ENCODE assay signal across 8 mouse cellular contexts in the genomic region with DNA sequence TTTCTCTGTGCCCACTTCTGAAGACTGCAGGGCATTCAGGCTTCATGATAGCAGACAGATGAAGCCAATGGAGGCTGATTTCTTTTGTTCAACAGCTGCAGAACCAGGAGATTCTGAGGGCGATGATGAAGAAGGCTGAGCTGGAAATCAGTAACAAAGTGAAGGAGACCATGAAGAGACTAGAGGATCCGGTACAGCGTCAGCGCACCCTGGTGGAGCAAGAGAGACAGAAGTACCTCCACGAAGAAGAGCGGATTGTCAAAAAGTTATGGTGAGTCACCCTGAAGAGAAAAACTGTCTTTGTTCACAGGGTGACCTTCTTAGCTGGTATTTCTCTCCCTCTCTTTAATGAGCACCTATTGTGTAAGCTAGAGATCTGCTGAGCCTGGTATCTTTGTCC.
DNase-seq lines count a peak whose midpoint lies in the region; TF ChIP-seq lines count a peak whose summit lies in the region.

No protein-coding gene starts in this region.

- H3K27me3 ChIP-seq in cerebellum, adult 2 months (ENCODE audit: control insufficient read depth, insufficient read depth, low read length), result no peaks in the 10 kb centered on the region

- no peaks in the 10 kb centered on the region for H3K4me1 ChIP-seq in cerebellum, adult 2 months (ENCODE audit: control insufficient read depth, insufficient read depth, low read length)

- 78% methylated on average over 6 of the region's 6 CpGs for WGBS in cerebellum, adult 2 months

- TF ChIP-seq POLR2A in cerebellum, adult 2 months (IDR thresholded peaks at IDR 0.05; ENCODE audit: borderline replicate concordance, insufficient read depth, low read length), result no peak

- no peak overlapping the region for H3K4me3 ChIP-seq in cerebellum, adult 2 months (replicated peaks; ENCODE audit: insufficient read depth, low read depth, low read length)

- TF ChIP-seq CTCF in cerebellum, adult 2 months (IDR thresholded peaks at IDR 0.05; ENCODE audit: borderline replicate concordance, insufficient read depth, low read depth, low read length), result no peak

- peak; percentile 29 for DNase-seq in kidney, adult 18-20 months
- no peak for DNase-seq in kidney, adult 11 months
- DNase-seq in ES-CJ7 (ENCODE audit: low read depth, low spot score), result peak; percentile 75
- DNase-seq in adrenal gland, postnatal 25 days, result peak; percentile 47
- DNase-seq in kidney, postnatal 25 days, result peak; percentile 60 to 61
- peak; percentile 75 for DNase-seq in right cerebral cortex, postnatal 4 days
- DNase-seq in cerebellum, adult 2 months, result no peak
- DNase-seq in spleen, postnatal 10 days (ENCODE audit: low spot score in 2 of 2), result no peak

- no peak overlapping the region for H3K27ac ChIP-seq in cerebellum, adult 2 months (ENCODE audit: insufficient read depth, low read length)

Comparison
In these comparisons a context has a peak if more than half of its experiments do, and no peak if none do; other contexts are left out.
1. DNase-seq: peak in kidney, adult 18-20 months (single experiment), ES-CJ7 (single experiment), adrenal gland, postnatal 25 days (single experiment), kidney, postnatal 25 days (2 of 2) and right cerebral cortex, postnatal 4 days (single experiment); none in kidney, adult 11 months (single experiment), cerebellum, adult 2 months (0 of 2) and spleen, postnatal 10 days (0 of 2).